Mouse (Mus musculus): Measurements from ENCODE around the gene Rbbp9. TPM values are rescaled to one million over a fixed set of nuclear protein-coding genes. Genes with fewer than 3 reads are reported as not detected.
A peak's percentile ranks its signal among the peaks of the same experiment; 100 is the strongest.
"Not testable (repeated sequence)": the region's sequence is repeated elsewhere in the genome, so short reads cannot be mapped to it uniquely, and the experiment has no call there.

Rbbp9 gene
- 17.4 and 18.7 TPM in 2 replicates for total RNA-seq (2014; rRNA removed)
- 36.9 and 40.0 TPM in 2 replicates for polyA plus RNA-seq (2015; fragmentation: Nextera tagmentation; extraction: Ambion mirVana)

- H3K9me3 ChIP-seq (ENCODE audit: low read length): no peaks in the 10 kb centered on the region
- H3K4me3 ChIP-seq (ENCODE audit: low read depth, low read length): peak within 1 kb of the TSS; percentile 61
- H3K27me3 ChIP-seq (ENCODE audit: insufficient read depth, low read length): no peaks in the 10 kb centered on the region
- WGBS: under 1% methylated on average over 17 of the region's 17 CpGs
- peak; percentile 92 for DNase-seq (ENCODE audit: low spot score)
- H3K9ac ChIP-seq (replicated peaks; ENCODE audit: low read length, poor library complexity, severe bottlenecking): peak within 1 kb of the TSS; percentile 71
- ATAC-seq (ENCODE audit: low FRiP score): peak; percentile 94
- H3K4me1 ChIP-seq (ENCODE audit: insufficient read depth, low read length): no peaks in the 10 kb centered on the region
- peak within 1 kb of the TSS; percentile 57 for H3K4me2 ChIP-seq (ENCODE audit: low read depth, low read length, poor library complexity, severe bottlenecking)
- H3K27ac ChIP-seq (ENCODE audit: low read depth, low read length): peak within 1 kb of the TSS; percentile 82
- TF ChIP-seq CTCF (IDR thresholded peaks at IDR 0.05): no peak
- H3K36me3 ChIP-seq (ENCODE audit: insufficient read depth, low read length): peaks cover 17% of the 10 kb centered on the region; the same call in 1 of the 2 replicates
Observed at GRCm38 (mm10) chr2:144550529-144550928, at the start of gene Rbbp9. Gene Rbbp9, minus strand, starts transcription at chr2:144550869.

- H3K36me3 ChIP-seq (ENCODE audit: insufficient read depth, low read length): no peaks in the 10 kb centered on the region; the same call in 1 of the 2 replicates
- ATAC-seq (ENCODE audit: low FRiP score) (peak; percentile 90), DNase-seq (ENCODE audit: low spot score) (peak; percentile 88)
- H3K4me3 ChIP-seq (ENCODE audit: low read depth, low read length): peak within 1 kb of the TSS; percentile 51
- H3K27me3 ChIP-seq (ENCODE audit: insufficient read depth, low read length): no peaks in the 10 kb centered on the region
- 2% methylated on average over 50 of the region's 50 CpGs for WGBS
- H3K9me3 ChIP-seq (ENCODE audit: low read length): no peaks in the 10 kb centered on the region
- H3K4me2 ChIP-seq (ENCODE audit: low read depth, low read length, poor library complexity, severe bottlenecking): peak within 1 kb of the TSS; percentile 53
- no peaks in the 10 kb centered on the region for H3K4me1 ChIP-seq (ENCODE audit: insufficient read depth, low read length)
- H3K27ac ChIP-seq (ENCODE audit: low read depth, low read length): peak within 1 kb of the TSS; percentile 77
- peak; percentile 88 for TF ChIP-seq CTCF (IDR thresholded peaks at IDR 0.05)
- peak within 1 kb of the TSS; percentile 79 for H3K9ac ChIP-seq (replicated peaks; ENCODE audit: low read length, poor library complexity, severe bottlenecking)
Observed at GRCm38 (mm10) chr2:144599831-144600687, 49.4 kb upstream of the Rbbp9 start, which contains the start of gene Dtd1. Gene Dtd1, plus strand, starts transcription at chr2:144599897.

- TF ChIP-seq CTCF (IDR thresholded peaks at IDR 0.05): no peak
- ATAC-seq (ENCODE audit: low FRiP score) (no peak), DNase-seq (ENCODE audit: low spot score) (no peak)
- H3K9me3 ChIP-seq (ENCODE audit: low read length): no peaks in the 10 kb centered on the region
- H3K36me3 ChIP-seq (ENCODE audit: insufficient read depth, low read length): no peaks in the 10 kb centered on the region
- no peaks in the 10 kb centered on the region for H3K27me3 ChIP-seq (ENCODE audit: insufficient read depth, low read length)
- 79% methylated on average over 2 of the region's 2 CpGs for WGBS
- no peak overlapping the region for H3K27ac ChIP-seq (ENCODE audit: low read depth, low read length)
- no peak overlapping the region for H3K9ac ChIP-seq (replicated peaks; ENCODE audit: low read length, poor library complexity, severe bottlenecking)
- H3K4me1 ChIP-seq (ENCODE audit: insufficient read depth, low read length): no peaks in the 10 kb centered on the region; the same call in 1 of the 2 replicates
- H3K4me3 ChIP-seq (ENCODE audit: low read depth, low read length): no peak overlapping the region
- no peak overlapping the region for H3K4me2 ChIP-seq (ENCODE audit: low read depth, low read length, poor library complexity, severe bottlenecking)
Observed at GRCm38 (mm10) chr2:144598006-144598405, 47.3 kb upstream of the Rbbp9 start.

GRCm38 (mm10) chr2:144593951-144594651 is 43.4 kb upstream of the Rbbp9 start, which contains the start of gene Smim26:
Gene Smim26, plus strand, starts transcription at chr2:144594054.
- DNase-seq (ENCODE audit: low spot score) (peak; percentile 93), ATAC-seq (ENCODE audit: low FRiP score) (peak; percentile 93)
- TF ChIP-seq CTCF (IDR thresholded peaks at IDR 0.05): no peak
- peak within 1 kb of the TSS; percentile 54 for H3K4me2 ChIP-seq (ENCODE audit: low read depth, low read length, poor library complexity, severe bottlenecking)
- no peaks in the 10 kb centered on the region for H3K9me3 ChIP-seq (ENCODE audit: low read length)
- H3K4me1 ChIP-seq (ENCODE audit: insufficient read depth, low read length): no peaks in the 10 kb centered on the region; the same call in 1 of the 2 replicates
- H3K27me3 ChIP-seq (ENCODE audit: insufficient read depth, low read length): no peaks in the 10 kb centered on the region
- peak within 1 kb of the TSS; percentile 51 for H3K4me3 ChIP-seq (ENCODE audit: low read depth, low read length)
- H3K36me3 ChIP-seq (ENCODE audit: insufficient read depth, low read length): peaks cover 6% of the 10 kb centered on the region; the same call in 1 of the 2 replicates
- no peak within 1 kb of the TSS for H3K27ac ChIP-seq (ENCODE audit: low read depth, low read length)
- peak within 1 kb of the TSS; percentile 58 for H3K9ac ChIP-seq (replicated peaks; ENCODE audit: low read length, poor library complexity, severe bottlenecking)
- WGBS: under 1% methylated on average over 31 of the region's 31 CpGs

GRCm38 (mm10) chr2:144593036-144593435 is 42.4 kb upstream of the Rbbp9 start:
- 69% methylated on average over 8 of the region's 8 CpGs for WGBS
- ATAC-seq (ENCODE audit: low FRiP score): not testable (repeated sequence)

More at GRCm38 (mm10) chr2:144593036-144593435, 42.4 kb upstream of the Rbbp9 start:
- not testable (repeated sequence) for DNase-seq (ENCODE audit: low spot score); H3K9ac ChIP-seq (replicated peaks; ENCODE audit: low read length, poor library complexity, severe bottlenecking); H3K4me3 ChIP-seq (ENCODE audit: low read depth, low read length); H3K27me3 ChIP-seq (ENCODE audit: insufficient read depth, low read length); H3K4me1 ChIP-seq (ENCODE audit: insufficient read depth, low read length); H3K27ac ChIP-seq (ENCODE audit: low read depth, low read length); H3K9me3 ChIP-seq (ENCODE audit: low read length); H3K4me2 ChIP-seq (ENCODE audit: low read depth, low read length, poor library complexity, severe bottlenecking)
- H3K36me3 ChIP-seq (ENCODE audit: insufficient read depth, low read length): peaks cover 16% of the 10 kb centered on the region
- peak; percentile 28; the same call in 1 of the 2 replicates for TF ChIP-seq CTCF (IDR thresholded peaks at IDR 0.05)
